Mouse (Mus musculus): ENCODE results near the gene Ciapin1.

GRCm38 (mm10) chr8:94850049-94850448 is 11.9 kb upstream of the Ciapin1 start:
- TF ChIP-seq CTCF (IDR thresholded peaks at IDR 0.05; ENCODE audit: low read depth), result no peak
- TF ChIP-seq EP300 (IDR thresholded peaks at IDR 0.05; ENCODE audit: low read depth), result no peak

Measured in heart, postnatal 0 days (tissue).